Mouse (Mus musculus) stomach, embryonic 16.5 days (tissue): ENCODE measurements around the gene Dkk3. TPM values are rescaled to one million over a fixed set of nuclear protein-coding genes. Genes with fewer than 3 reads are reported as not detected.
A peak's percentile ranks its signal among the peaks of the same experiment; 100 is the strongest.
"Not testable (repeated sequence)": the region's sequence is repeated elsewhere in the genome, so short reads cannot be mapped to it uniquely, and the experiment has no call there.

Experiments
- ATAC-seq: fragments of 200-750 bp; cut with Nextera tagmentation; 2 replicates; pipeline ENCODE4 v1.8.0; 2017; ENCODE audit warnings: moderate number of reproducible peaks, moderate TSS enrichment; ENCODE audit not compliant: insufficient read depth, low FRiP score
- H3K27ac ChIP-seq: fragments of 300-500 bp; sonication (generic); 2 replicates; pipeline ENCODE4 v1.5.1; 2014; ENCODE audit warnings: low read length
- H3K27me3 ChIP-seq: fragments of 300-500 bp; sonication (generic); 2 replicates; pipeline ENCODE4 v1.6.1; 2014; ENCODE audit warnings: low read length, control low read depth, mixed read lengths; ENCODE audit not compliant: control insufficient read depth, insufficient read depth
- H3K36me3 ChIP-seq: fragments of 300-500 bp; sonication (generic); 2 replicates; pipeline ENCODE4 v1.6.1; 2014; ENCODE audit warnings: low read length; ENCODE audit not compliant: control insufficient read depth, insufficient read depth
- H3K4me1 ChIP-seq: fragments of 300-500 bp; sonication (generic); 2 replicates; pipeline ENCODE4 v1.6.1; 2014; ENCODE audit warnings: low read length, control low read depth, mixed read lengths; ENCODE audit not compliant: control insufficient read depth, insufficient read depth
- H3K4me2 ChIP-seq: fragments of 300-500 bp; sonication (generic); 2 replicates; pipeline ENCODE4 v1.6.1; 2014; ENCODE audit warnings: low read depth, low read length, mixed read lengths
- H3K4me3 ChIP-seq: fragments of 300-500 bp; sonication (generic); replicated peaks from 2 replicates; pipeline ENCODE4 v1.5.1; 2014; ENCODE audit warnings: mild to moderate bottlenecking, low read length
- H3K9ac ChIP-seq: fragments of 300-500 bp; sonication (generic); 2 replicates; pipeline ENCODE4 v1.6.1; 2014; ENCODE audit warnings: low read length
- H3K9me3 ChIP-seq: fragments of 300-500 bp; sonication (generic); replicated peaks from 2 replicates; pipeline ENCODE4 v1.6.1; 2016; ENCODE audit warnings: low read length, control low read depth; ENCODE audit not compliant: control insufficient read depth
- WGBS: fragments of 180-500 bp; shearing (Covaris S2); extraction: QIAGEN DNeasy Blood & Tissue Kit; methylation state at CpG from one replicate; pipeline ENCODE4 v1.1.7; 2014; 5-methylcytosine and 5-hydroxymethylcytosine counted together
- polyA plus RNA-seq: library from polyadenylated mRNA; unstranded; fragments of >200 nt; fragmentation: Nextera tagmentation; extraction: Ambion mirVana; gene quantifications from 2 replicates; pipeline ENCODE4 v1.2.1, GENCODE M21; 2015

The Dkk3 gene
- polyA plus RNA-seq, 1 experiment from 2014 or later = 45.4 TPM

- Histone ChIP-seq H3K27me3 (no peaks in the 10 kb centered on the region), H3K27ac (no peak overlapping the region), H3K9ac (no peak overlapping the region), H3K36me3 (no peaks in the 10 kb centered on the region), H3K4me3 (no peak overlapping the region), H3K4me2 (no peak overlapping the region), H3K9me3 (no peaks in the 10 kb centered on the region), H3K4me1 (no peaks in the 10 kb centered on the region)
- 79% methylated on average over 7 of the region's 7 CpGs for WGBS
- no peak for ATAC-seq
Measured at GRCm38 (mm10) chr7:112117501-112117900, 41.4 kb downstream of the Dkk3 start.

DNA sequence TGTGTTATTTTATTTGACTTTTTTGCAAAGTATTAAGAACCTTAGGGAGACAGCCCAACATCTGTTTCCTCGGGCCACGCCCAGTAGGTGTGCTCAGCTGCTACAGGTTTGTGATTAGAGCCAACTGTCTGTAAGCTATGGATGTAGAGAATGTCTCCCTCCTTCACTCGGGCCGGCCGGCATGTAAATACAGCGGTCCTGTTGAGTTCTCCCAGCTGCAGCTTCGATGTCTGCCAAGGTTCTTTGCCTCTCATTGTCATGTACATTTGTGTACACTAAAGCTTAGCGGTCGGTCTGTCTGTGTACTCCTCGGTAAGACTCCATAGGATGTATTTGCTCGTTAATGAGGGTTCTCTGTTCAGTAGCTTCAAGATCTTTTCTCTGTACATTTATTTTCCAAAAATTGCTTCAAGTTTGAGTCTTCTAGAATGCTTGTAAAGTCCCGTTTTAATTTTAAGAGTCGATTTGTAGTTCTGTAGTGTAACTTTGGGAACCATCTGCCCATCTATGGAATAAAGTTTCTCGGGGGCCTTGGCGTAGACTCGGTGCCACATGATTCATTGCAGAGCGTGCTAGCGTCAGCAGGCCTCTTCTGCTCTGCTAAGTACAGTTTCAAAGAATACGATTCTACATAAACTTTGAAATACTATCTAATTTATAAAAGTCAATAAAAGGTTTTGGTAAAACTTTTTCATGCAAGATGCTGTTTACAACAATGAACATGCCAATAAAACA, 48.1 kb downstream of the Dkk3 start:
- Histone ChIP-seq H3K9ac (no peak overlapping the region), H3K4me2 (no peak overlapping the region), H3K9me3 (no peaks in the 10 kb centered on the region), H3K27me3 (no peaks in the 10 kb centered on the region), H3K4me3 (no peak overlapping the region), H3K27ac (peak overlapping the region; percentile 55), H3K36me3 (peaks cover 6% of the 10 kb centered on the region; the same call in 1 of the 2 replicates), H3K4me1 (no peaks in the 10 kb centered on the region; the same call in 1 of the 2 replicates)
- peak; percentile 82 for ATAC-seq
- 51% methylated on average over 19 of the region's 19 CpGs for WGBS

DNA sequence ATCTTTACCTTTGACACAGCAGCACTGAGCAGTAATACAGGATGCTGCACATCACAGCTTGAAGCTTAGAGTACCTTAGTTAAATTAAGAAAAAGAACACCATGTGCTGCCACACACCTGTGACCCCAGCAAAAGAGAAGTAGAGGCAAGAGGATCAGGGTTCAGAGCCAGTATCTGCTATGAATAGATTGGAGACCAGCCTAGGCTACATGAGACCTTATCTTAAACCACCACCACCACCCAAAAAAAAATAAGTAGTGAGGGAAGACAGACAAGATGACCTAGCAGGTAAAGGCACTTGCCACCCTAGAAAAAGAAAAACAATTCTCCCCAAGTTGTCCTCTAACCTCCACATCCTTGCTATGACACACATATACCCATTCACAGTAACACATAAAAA, 50.1 kb downstream of the Dkk3 start:
- Histone ChIP-seq H3K9me3 (no peaks in the 10 kb centered on the region), H3K4me3 (no peak overlapping the region), H3K9ac (no peak overlapping the region), H3K4me1 (no peaks in the 10 kb centered on the region; the same call in 1 of the 2 replicates), H3K36me3 (peaks cover 6% of the 10 kb centered on the region; the same call in 1 of the 2 replicates), H3K4me2 (no peak overlapping the region), H3K27ac (no peak overlapping the region), H3K27me3 (no peaks in the 10 kb centered on the region)
- no peak for ATAC-seq

DNA sequence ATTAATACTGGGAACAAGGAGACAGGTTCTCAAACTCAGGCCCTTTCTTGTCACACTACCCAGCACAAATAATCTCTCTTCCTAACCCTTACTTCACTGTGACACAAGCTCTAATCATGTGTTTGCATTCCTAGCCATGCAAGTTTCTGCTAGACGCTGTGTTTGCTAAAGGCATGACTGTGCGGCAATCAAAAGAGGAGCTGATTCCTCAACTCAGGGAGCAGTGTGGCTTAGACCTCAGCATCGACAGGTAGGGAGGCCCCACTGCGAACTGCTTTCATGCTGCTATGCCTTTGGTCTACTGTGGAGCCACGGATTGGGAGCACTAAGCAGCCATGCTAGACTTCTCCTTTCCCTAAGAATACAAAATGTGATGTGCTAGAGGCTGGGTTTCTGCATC, 55.0 kb downstream of the Dkk3 start:
- H3K9ac ChIP-seq = no peak overlapping the region
- no peaks in the 10 kb centered on the region for H3K9me3 ChIP-seq
- ATAC-seq = peak; percentile 89
- H3K27ac ChIP-seq = no peak overlapping the region
- no peak overlapping the region for H3K4me2 ChIP-seq
- no peaks in the 10 kb centered on the region for H3K4me1 ChIP-seq
- no peaks in the 10 kb centered on the region for H3K27me3 ChIP-seq
- WGBS = 61% methylated on average over 5 of the region's 5 CpGs
- H3K4me3 ChIP-seq = no peak overlapping the region
- peaks cover 11% of the 10 kb centered on the region for H3K36me3 ChIP-seq

DNA sequence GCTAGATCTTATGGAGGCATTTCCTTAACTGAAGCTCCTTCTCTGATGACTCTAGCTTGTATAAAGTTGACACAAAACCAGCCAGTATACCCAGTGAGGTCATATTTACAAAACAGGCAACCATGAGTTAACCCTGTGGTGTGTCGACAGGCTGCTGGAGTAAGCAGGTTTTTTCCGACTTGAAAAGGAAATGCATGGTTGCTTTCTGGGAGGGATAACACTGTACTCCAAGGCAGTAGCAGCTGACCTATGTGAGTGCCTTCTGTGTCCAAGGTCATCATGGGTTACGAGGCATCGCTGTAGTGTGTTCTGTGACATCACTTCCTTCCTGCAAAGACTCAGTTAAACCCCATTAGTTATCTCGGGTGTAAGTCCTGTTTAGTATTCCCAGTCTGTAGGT, 55.9 kb downstream of the Dkk3 start:
- Histone ChIP-seq H3K27ac (peak overlapping the region; percentile 41; the same call in 1 of the 2 replicates), H3K9ac (no peak overlapping the region), H3K27me3 (no peaks in the 10 kb centered on the region), H3K36me3 (peaks cover 20% of the 10 kb centered on the region), H3K4me3 (no peak overlapping the region), H3K4me2 (no peak overlapping the region), H3K4me1 (no peaks in the 10 kb centered on the region), H3K9me3 (no peaks in the 10 kb centered on the region)
- WGBS = 70% methylated on average over 5 of the region's 5 CpGs
- no peak for ATAC-seq

- peaks cover 14% of the 10 kb centered on the region for H3K36me3 ChIP-seq
- ATAC-seq = no peak
- no peaks in the 10 kb centered on the region for H3K4me1 ChIP-seq
- no peak overlapping the region for H3K4me3 ChIP-seq
- H3K9me3 ChIP-seq = no peaks in the 10 kb centered on the region
- H3K27ac ChIP-seq = no peak overlapping the region
- no peak overlapping the region for H3K4me2 ChIP-seq
- no peaks in the 10 kb centered on the region for H3K27me3 ChIP-seq
- no peak overlapping the region for H3K9ac ChIP-seq
- WGBS = 95% methylated on average over 2 of the region's 2 CpGs
Measured at GRCm38 (mm10) chr7:112100887-112101286, 58.0 kb downstream of the Dkk3 start.

DNA sequence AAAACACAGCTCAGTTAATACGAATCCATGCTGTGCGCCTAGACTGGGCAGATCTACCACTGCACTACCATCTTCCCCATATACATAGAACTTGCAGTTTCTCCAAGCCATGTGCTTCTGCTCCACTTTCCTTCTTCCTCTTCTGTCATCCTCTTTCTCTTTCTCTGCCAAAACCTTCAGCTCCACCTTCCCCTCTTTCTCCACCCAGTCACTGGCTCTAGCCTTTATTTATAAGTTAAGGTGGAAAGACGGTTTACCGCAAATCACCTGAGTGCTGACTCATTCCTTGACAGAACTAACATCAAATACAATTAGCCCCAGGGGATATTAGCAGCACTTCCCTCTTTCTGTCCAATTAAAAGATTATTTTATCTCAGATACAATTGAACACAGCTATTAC, 63.9 kb downstream of the Dkk3 start:
- not testable (repeated sequence) for H3K9ac ChIP-seq, H3K4me2 ChIP-seq, H3K27ac ChIP-seq, H3K4me1 ChIP-seq, H3K9me3 ChIP-seq, H3K27me3 ChIP-seq, H3K4me3 ChIP-seq, ATAC-seq
- H3K36me3 ChIP-seq = peaks cover 22% of the 10 kb centered on the region
- WGBS = 83% methylated on average over 4 of the region's 4 CpGs

- 94% methylated on average over 2 of the region's 2 CpGs for WGBS
- H3K9me3 ChIP-seq = no peaks in the 10 kb centered on the region
- H3K27me3 ChIP-seq = no peaks in the 10 kb centered on the region
- no peak overlapping the region for H3K27ac ChIP-seq
- H3K36me3 ChIP-seq = peaks cover 16% of the 10 kb centered on the region
- H3K4me1 ChIP-seq = no peaks in the 10 kb centered on the region
- no peak overlapping the region for H3K9ac ChIP-seq
- H3K4me3 ChIP-seq = no peak overlapping the region
- H3K4me2 ChIP-seq = no peak overlapping the region
- ATAC-seq = no peak
Measured at GRCm38 (mm10) chr7:112086186-112086585, 72.7 kb downstream of the Dkk3 start.

GRCm38 (mm10) chr7:112085062-112085461, 73.8 kb downstream of the Dkk3 start:
- ATAC-seq = no peak
- peaks cover 18% of the 10 kb centered on the region for H3K36me3 ChIP-seq
- no peaks in the 10 kb centered on the region for H3K9me3 ChIP-seq
- no peak overlapping the region for H3K27ac ChIP-seq
- H3K4me2 ChIP-seq = no peak overlapping the region
- WGBS = 34% methylated on average over 4 of the region's 4 CpGs
- H3K4me1 ChIP-seq = no peaks in the 10 kb centered on the region
- no peaks in the 10 kb centered on the region for H3K27me3 ChIP-seq
- no peak overlapping the region for H3K9ac ChIP-seq
- no peak overlapping the region for H3K4me3 ChIP-seq
